Mouse (Mus musculus) kidney, adult 8-10 months (tissue): ENCODE measurements at regions not wholly inside any gene's neighbourhood (a gene's known extent, or its start where the extent isn't known, plus 50 kb on each side); places are given as distances from the start of the nearest gene placed in this dataset.

ENCODE experiments used
- DNase-seq, 2 experiments: peaks; one replicate each; pipeline ENCODE4 v3.0.0; 2022

- no peak for DNase-seq
Observed at GRCm38 (mm10) chr16:9359399-9360135, 529.7 kb downstream of the 1810013L24Rik start.

DNA sequence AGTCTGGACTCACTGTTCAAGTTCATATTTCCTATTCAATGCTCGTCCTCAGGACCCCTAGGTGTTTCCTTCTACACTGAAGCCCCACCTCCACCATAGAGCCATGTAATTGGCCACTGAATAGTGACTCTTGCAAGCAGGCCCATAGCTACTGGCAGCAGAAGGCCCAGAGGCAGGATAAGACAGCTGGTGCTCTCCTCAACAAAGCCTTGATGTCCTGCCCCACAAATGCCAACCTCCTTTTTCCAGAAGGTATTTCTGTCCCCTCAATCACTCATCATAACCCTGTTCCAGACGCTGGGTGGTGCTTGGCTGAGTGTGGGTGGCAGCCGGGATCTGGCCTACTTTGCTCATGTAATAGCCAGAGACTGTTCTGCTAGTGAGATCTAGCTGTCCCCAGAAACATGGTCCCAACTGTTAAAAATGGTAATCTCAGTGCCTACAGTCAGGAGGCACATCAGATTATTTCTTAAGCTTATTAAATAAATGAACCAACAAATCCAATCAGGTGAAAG, 530.9 kb downstream of the 1810013L24Rik start:
- no peak for DNase-seq

DNA sequence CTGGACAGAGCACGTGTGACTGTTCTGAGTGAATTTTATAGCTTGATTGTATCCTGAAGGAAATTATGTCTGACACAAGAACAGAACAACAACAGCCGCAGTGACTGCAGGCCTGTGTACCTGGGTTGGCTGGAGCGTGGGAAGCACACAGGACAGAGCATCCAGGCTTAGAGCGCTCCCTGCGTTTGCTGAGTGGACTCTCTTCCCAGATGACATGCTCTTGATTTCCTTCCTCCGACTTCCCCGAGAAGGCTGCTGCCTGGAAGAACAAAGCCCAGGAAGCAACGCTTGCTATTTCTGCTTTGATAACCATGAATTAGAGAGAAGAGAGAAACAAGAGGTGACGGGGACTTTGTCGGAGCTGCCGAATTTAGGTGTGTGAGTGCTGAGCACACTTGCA, 532.2 kb downstream of the 1810013L24Rik start:
- DNase-seq, result no peak

- no peak for DNase-seq
Observed at GRCm38 (mm10) chr16:9364105-9364504, 534.2 kb downstream of the 1810013L24Rik start.

DNA sequence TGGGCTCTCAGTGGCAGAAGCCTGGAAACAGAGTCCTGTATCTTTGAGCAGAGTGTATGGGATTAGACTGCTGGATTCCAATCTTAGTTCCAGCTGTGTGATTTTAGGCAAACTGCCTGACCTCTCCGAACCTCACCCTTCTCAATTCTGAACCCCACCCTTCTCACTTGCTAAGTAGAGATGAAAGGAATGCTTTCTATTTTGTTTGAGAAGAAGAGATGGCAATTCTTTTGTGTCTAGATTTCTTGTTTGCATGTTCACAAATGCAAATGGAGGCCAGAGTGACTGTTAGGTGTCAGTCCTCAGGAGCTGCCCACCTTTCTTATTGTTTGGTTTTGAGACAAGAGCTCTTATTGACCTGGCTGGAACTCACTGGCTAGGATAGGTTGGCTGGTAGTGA, 561.1 kb downstream of the 1810013L24Rik start:
- no peak for DNase-seq

- DNase-seq, result no peak
Observed at GRCm38 (mm10) chr16:9404736-9405135, 574.8 kb downstream of the 1810013L24Rik start.

- DNase-seq, result no peak
Observed at GRCm38 (mm10) chr16:9408196-9408595, 578.3 kb downstream of the 1810013L24Rik start.

GRCm38 (mm10) chr16:9430509-9430908, 564.9 kb downstream of the Grin2a start:
- no peak for DNase-seq

DNA sequence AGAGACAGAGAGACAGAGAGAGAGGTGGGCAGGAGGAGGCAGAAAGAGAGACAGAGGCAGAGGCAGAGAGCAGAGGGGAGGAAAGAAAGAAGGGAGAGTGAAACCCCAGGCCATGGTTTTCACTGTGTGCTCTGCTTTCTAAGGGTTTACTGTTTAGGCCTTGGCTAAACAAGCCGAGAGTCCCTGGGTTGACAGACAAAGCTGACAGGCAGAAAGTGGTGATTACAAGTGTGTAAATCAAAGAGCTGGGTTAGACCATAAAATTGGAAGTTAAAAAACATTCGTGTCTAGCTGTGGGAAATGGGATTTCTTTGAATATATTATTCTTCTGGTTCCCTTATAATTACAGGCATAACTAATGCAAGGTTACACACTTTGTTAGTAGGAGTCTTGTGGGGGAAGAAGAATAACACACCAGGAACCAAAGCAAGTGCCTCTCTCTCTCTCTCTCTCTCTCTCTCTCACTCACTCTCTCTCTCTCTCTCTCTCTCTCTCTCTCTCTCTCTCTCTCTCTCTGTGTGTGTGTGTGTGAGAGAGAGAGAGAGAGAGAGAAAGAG, 556.0 kb downstream of the Grin2a start:
- DNase-seq, result no peak

DNA sequence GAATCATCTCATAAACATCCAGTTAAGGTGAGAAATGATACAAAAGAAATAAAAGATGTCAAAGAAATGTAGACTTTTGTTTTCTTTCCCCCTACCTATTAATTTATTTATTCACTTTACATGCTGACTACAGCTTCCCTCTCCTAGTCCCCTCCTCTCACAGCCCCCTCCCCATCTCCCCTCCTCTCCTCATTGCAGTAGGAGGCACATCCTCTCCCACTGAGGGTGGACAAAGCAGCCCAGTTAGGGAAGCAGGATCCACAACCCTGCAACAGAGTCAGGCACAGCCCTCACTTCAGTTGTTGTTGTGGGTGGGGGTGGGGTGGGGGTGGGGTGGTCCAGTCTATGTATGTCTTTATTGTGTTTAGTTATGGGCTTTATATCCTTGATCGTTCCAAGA, 555.5 kb downstream of the Grin2a start:
- DNase-seq, result no peak

DNA sequence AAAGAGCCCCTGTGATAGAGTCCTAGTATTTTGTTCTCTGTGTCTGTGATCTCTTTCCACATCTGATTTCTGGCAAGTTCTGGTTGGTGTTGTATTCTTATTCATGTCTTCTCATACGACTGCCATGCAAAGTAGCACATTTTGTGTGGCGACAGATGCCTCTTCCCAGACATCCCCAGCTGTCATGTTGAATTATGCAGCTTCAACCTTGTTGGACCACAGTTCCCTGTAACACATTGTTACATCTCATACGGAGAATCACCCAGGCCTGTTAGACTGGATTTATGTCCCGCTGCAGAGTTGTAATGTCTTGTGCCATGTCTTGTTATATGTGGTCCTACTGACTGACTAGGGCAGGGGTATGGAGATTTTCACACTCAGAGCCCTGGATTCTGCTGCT, 543.3 kb downstream of the Grin2a start:
- no peak for DNase-seq

DNA sequence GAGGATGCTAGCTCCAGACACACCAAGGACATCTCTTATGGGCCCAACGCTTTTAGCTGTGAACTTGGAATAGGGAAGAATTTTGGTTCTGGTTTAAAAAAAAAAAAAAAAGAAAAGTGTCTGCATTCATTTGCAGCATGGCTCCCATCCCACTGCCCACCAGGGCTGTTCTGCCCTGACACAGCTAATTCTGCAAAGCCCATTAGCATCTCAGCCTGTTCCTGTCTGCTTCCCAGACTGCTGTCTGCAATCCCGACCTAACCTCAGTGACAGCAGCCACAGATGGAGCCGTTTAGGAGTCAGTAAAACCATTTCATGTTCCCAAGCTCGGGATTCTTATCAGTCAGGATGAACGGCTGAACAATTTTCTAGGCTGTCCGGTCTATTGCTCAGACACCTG, 537.8 kb downstream of the Grin2a start:
- DNase-seq, result no peak

- DNase-seq, result no peak
Observed at GRCm38 (mm10) chr16:9462497-9462896, 532.9 kb downstream of the Grin2a start.

GRCm38 (mm10) chr16:9469394-9469793, 526.0 kb downstream of the Grin2a start:
- no peak for DNase-seq

- DNase-seq, result no peak
Observed at GRCm38 (mm10) chr16:9485291-9485690, 510.1 kb downstream of the Grin2a start.

DNA sequence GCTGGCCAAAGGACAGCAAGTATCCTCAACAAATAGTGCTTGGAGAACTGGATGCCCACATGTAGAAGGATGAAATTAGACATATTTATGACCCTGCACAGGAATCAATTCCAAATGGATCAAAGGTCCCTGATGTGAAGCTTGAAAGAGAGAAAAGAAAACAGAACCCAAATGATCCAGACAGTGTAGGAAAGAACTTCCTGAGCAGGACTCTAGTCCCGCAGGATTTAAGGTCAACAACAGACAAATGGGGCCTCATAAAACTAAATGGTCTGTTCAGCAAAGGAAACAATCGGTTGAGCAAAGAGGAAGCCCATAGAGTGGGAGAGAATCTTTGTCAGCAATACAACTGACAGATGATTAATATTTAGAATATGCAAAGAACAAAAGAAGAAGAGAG, 497.1 kb downstream of the Grin2a start:
- DNase-seq, result no peak

- peak in 1 of 2 experiments; percentile 8 for DNase-seq
Observed at GRCm38 (mm10) chr16:9501713-9502112, 493.6 kb downstream of the Grin2a start.

DNA sequence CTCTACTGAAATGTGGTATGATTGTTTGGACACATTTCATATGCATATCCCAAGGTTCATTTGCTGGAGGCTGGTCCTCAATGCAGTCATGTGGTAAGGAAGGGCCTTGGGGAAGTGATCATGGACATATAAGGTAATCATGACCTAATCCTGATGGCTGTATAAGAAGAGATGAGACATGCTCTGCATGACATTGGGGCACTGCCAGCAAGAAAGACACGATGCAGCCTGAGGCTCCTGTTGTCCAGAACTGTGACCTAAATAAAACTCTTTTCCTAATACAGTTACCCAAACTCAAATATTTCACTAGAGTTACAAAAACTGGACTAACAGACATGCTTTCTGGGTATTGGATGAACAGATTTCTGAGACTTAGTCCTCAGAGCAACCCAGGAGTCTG, 485.7 kb downstream of the Grin2a start:
- no peak for DNase-seq

GRCm38 (mm10) chr16:9514538-9514937, 480.8 kb downstream of the Grin2a start:
- DNase-seq, result no peak
